Mouse (Mus musculus) heart, adult 2 months (tissue): Measurements from ENCODE around the gene Usp29. TPM values are rescaled to one million over a fixed set of nuclear protein-coding genes. Genes with fewer than 3 reads are reported as not detected.
A peak's percentile ranks its signal among the peaks of the same experiment; 100 is the strongest.

Experiments used
- DNase-seq, 2 experiments: peaks; one replicate each; pipeline ENCODE4 v3.0.0; 2021
- H3K27ac ChIP-seq: fragments of 200-600 bp; 2 replicates; pipeline ENCODE4 v1.8.1; 2022
- H3K27me3 ChIP-seq: fragments of 200-500 bp; 2 replicates; pipeline ENCODE4 v1.6.1; 2012; ENCODE audit warnings: mild to moderate bottlenecking, low read length, inconsistent platforms, mixed read lengths; ENCODE audit not compliant: control insufficient read depth, insufficient read depth
- H3K36me3 ChIP-seq: fragments of 200-500 bp; 2 replicates; pipeline ENCODE4 v1.6.1; 2012; ENCODE audit warnings: low read length, inconsistent platforms; ENCODE audit not compliant: control insufficient read depth, insufficient read depth
- H3K4me1 ChIP-seq: fragments of 200-500 bp; 2 replicates; pipeline ENCODE4 v1.6.1; 2011; ENCODE audit warnings: low read length; ENCODE audit not compliant: control insufficient read depth, insufficient read depth
- H3K4me3 ChIP-seq: fragments of 200-600 bp; 2 replicates; pipeline ENCODE4 v1.8.1; 2022
- H3K79me2 ChIP-seq: fragments of 200-500 bp; replicated peaks from 2 replicates; pipeline ENCODE4 v1.6.1; 2012; ENCODE audit warnings: mild to moderate bottlenecking, inconsistent platforms, low read length, moderate library complexity, mixed read lengths; ENCODE audit not compliant: control insufficient read depth, insufficient read depth
- H3K9ac ChIP-seq: fragments of 200-500 bp; 2 replicates; pipeline ENCODE4 v1.6.1; 2012; ENCODE audit warnings: low read depth, mild to moderate bottlenecking, control low read depth, inconsistent platforms, low read length, mixed read lengths
- CTCF ChIP-seq: fragments of 200-600 bp; IDR thresholded peaks from 2 replicates; pipeline ENCODE4 v1.8.1; 2022; ENCODE audit warnings: antibody characterized with exemption, mild to moderate bottlenecking, moderate library complexity
- EP300 ChIP-seq: fragments of 200-500 bp; IDR thresholded peaks from 2 replicates; pipeline ENCODE4 v1.6.1; 2011; ENCODE audit warnings: low read depth, low read length, control low read depth; ENCODE audit not compliant: insufficient read depth
- POLR2A ChIP-seq: fragments of 200-500 bp; IDR thresholded peaks from 2 replicates; pipeline ENCODE4 v1.6.1; 2011; ENCODE audit warnings: mild to moderate bottlenecking, low read depth, low read length, control low read depth; ENCODE audit not compliant: insufficient read depth
- WGBS: fragments of 180-500 bp; shearing (Covaris S2); methylation state at CpG from one replicate; pipeline ENCODE4 v1.1.7; 2018; 5-methylcytosine and 5-hydroxymethylcytosine counted together
- intact Hi-C: fragments of 180-260 bp; cut with DNase I; formaldehyde crosslinking; loops from one replicate; pipeline ENCODE4 v1.15.1; 2025
- polyA plus RNA-seq: library from polyadenylated mRNA; depleted of rRNA; stranded (reverse); fragments of >200 nt; gene quantifications from 2 replicates; pipeline ENCODE4 v1.2.3, GENCODE M21; 2012
- total RNA-seq, 2 experiments: library from RNA; stranded (reverse); gene quantifications; 2 replicates each; pipeline ENCODE4 v1.2.3; 2021

Gene Usp29
- total and polyA plus RNA-seq, 3 experiments = 0.11 to 0.16 TPM; not detected in 1

DNA sequence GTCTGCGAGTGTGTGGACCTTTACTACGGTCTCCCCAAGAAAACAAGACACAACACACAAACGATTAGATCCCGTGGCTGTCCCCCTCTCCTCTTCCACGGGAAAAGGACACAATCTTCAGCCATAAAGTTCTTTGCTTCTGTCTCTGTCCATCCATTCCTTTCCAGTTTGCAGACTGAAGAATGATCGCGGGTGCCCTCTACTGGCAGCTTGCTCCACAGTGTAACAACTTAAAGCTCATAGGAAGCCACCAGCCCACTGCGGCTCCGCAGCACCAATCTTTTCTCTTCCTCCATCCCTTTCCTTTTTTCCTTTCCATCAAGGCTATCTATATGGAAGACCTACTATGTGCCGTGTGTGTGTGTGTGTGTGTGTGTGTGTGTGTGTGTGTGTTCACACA is 187.9 kb downstream of the Usp29 start:
- Histone ChIP-seq H3K27ac (no peak overlapping the region), H3K36me3 (no peaks in the 10 kb centered on the region), H3K27me3 (no peaks in the 10 kb centered on the region), H3K4me3 (no peak overlapping the region), H3K79me2 (no peaks in the 10 kb centered on the region), H3K9ac (no peak overlapping the region), H3K4me1 (no peaks in the 10 kb centered on the region)
- intact Hi-C loops = loop anchor here (1.0 to 5.0 kb wide), 4 partner anchors 191 to 559 kb away; no protein-coding TSS in a partner anchor
- peak; percentile 81 for TF ChIP-seq CTCF
- no peak for TF ChIP-seq EP300
- 6% methylated on average over 10 of the region's 10 CpGs for WGBS
- peak; percentile 64 to 82 for DNase-seq

DNA sequence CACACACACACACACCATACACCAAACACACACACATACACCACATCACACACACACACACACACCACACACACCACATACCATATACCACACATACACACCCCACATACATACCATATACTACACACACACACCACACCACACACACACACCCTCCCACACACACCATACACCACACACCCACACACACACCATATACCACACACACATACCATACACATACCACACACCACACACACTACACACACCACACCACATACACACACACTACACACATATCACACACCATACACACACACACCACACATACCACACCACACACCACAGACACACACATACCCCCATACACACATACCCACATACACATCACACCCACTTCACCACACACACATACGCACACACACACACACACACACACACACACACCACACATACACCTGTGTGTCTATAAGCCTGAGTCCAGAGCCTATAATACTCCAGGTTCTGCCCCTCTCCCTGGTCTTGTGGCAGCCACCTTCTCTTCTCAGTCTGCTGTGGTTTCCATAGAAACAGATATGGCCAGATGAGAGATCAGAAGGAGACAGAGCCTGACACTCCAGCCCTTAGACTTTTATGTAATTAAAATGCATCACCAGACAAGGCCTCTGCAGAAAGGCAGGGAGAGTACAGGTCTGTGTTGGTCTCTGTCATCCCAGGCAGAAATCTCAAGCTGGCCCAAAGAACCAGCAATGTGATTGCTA is 188.9 kb downstream of the Usp29 start:
- intact Hi-C loops = loop anchor here (5.0 kb wide), 3 partner anchors 192 to 487 kb away; no protein-coding TSS in a partner anchor
- TF ChIP-seq POLR2A (no peak), EP300 (no peak), CTCF (no peak)
- H3K27me3 ChIP-seq = no peaks in the 10 kb centered on the region

DNA sequence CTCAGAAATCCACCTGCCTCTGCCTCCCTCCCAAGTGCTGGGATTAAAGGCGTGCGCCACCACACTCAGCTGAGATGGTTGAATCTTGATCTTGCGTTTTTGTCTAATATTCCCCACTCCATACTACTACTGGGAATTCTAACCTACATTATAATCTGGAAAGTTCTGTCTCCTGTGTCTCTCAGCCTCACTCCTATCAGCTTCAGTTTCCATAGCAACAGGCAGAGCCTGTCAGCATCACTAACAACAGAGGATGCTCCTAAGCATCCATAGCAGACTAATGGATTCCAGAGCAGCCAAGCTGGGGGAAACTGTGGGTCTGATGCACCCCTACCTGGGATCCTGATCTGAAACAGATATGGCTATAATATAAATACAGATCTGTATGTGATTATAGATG is 193.1 kb downstream of the Usp29 start:
- Histone ChIP-seq H3K27me3 (no peaks in the 10 kb centered on the region), H3K4me3 (no peak overlapping the region), H3K36me3 (no peaks in the 10 kb centered on the region), H3K4me1 (no peaks in the 10 kb centered on the region), H3K79me2 (no peaks in the 10 kb centered on the region), H3K9ac (no peak overlapping the region), H3K27ac (no peak overlapping the region)
- TF ChIP-seq POLR2A (no peak), CTCF (no peak), EP300 (no peak)
- 93% methylated on average over 3 of the region's 3 CpGs for WGBS
- DNase-seq = no peak
- intact Hi-C loops = no loop called here

More for the DNA sequence above, 188.9 kb downstream of the Usp29 start:
- Histone ChIP-seq H3K4me1 (no peaks in the 10 kb centered on the region), H3K27ac (no peak overlapping the region), H3K4me3 (no peak overlapping the region), H3K79me2 (no peaks in the 10 kb centered on the region), H3K36me3 (no peaks in the 10 kb centered on the region), H3K9ac (no peak overlapping the region)
- WGBS = 91% methylated on average over 1 of the region's 1 CpGs
- DNase-seq = no peak

DNA sequence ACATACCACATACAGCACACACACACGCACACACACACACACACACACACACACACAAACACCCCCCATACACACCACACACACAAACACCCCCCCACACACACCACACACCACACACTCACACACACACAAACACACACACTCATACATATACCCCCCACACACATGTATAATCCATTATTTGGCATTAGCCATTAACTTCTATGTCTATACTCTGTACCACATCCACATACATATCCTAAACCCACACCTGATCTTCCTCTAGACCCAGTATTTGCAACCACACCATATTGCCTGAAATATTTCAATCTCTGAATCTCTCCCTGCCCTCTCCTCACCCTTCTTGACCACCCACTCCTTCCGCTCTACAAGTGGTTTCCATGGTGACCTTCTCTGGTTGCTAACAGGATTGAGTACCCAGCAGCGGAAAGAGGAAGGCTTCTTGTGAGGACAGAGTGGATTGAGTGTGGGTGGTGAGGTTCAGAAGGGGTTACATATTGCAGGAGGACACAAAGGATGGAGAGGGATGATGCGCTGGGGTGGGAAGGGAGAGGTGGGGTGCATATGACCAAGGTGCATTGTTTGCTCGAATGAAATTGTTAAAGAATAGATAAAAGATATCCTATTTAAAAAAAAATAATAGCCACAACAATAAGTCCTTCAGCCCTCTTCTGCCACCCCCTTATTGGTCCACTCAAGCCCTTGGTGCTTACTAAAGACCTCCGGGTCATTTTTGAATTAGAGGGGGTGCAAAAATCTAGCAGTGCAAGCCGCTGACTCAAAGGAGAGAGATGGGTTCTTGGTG is 195.8 kb downstream of the Usp29 start:
- no peak for DNase-seq
- Histone ChIP-seq H3K79me2 (no peaks in the 10 kb centered on the region), H3K4me1 (no peaks in the 10 kb centered on the region), H3K27me3 (no peaks in the 10 kb centered on the region), H3K9ac (no peak overlapping the region), H3K36me3 (no peaks in the 10 kb centered on the region), H3K4me3 (no peak overlapping the region), H3K27ac (no peak overlapping the region)
- TF ChIP-seq EP300 (no peak), CTCF (no peak), POLR2A (no peak)
- WGBS = 65% methylated on average over 7 of the region's 7 CpGs
- intact Hi-C loops = no loop called here

DNA sequence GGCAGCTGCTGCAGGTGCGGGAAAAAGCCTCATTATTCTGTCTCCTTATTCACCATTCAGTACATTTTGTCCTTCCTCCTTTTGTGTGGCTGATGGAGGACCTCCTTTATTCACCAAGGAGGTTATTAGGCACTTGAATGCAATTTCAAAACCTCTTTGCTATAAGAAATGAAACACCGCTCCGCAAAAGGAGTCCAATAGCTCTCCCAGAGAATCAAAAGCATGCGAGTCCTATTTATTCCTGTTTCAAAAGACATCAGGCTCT is 196.3 kb downstream of the Usp29 start:
- no peaks in the 10 kb centered on the region for H3K79me2 ChIP-seq
- no peak overlapping the region for H3K27ac ChIP-seq
- H3K4me3 ChIP-seq = no peak overlapping the region
- no peaks in the 10 kb centered on the region for H3K27me3 ChIP-seq
- H3K9ac ChIP-seq = no peak overlapping the region
- intact Hi-C loops = no loop called here
- no peaks in the 10 kb centered on the region for H3K4me1 ChIP-seq
- WGBS = 87% methylated on average over 4 of the region's 4 CpGs
- no peak for DNase-seq
- no peaks in the 10 kb centered on the region for H3K36me3 ChIP-seq
- TF ChIP-seq EP300 = no peak
- no peak for TF ChIP-seq CTCF
- no peak for TF ChIP-seq POLR2A

DNA sequence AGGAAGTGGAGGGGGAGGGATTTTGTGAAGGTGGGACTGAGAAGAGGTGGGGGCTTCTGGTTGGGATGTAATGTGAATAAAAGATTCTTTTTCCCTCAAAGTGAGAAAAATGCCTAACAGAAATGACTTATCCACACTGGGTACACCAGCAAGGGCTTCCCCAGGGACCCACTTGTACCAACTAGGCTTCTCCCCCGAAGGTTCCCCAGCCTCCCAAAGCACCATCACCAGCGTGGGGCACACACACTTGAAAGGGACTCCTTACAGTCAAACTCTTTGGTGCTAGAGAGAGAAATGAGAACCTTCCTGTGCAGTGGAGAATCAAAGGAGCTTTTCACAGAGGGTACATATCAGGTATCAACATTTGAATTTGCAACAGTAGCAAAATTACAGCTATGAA is 198.9 kb downstream of the Usp29 start:
- H3K36me3 ChIP-seq = no peaks in the 10 kb centered on the region
- no peak for DNase-seq
- no peak overlapping the region for H3K27ac ChIP-seq
- H3K9ac ChIP-seq = no peak overlapping the region
- no peak overlapping the region for H3K4me3 ChIP-seq
- intact Hi-C loops = no loop called here
- 62% methylated on average over 2 of the region's 2 CpGs for whole genome bisulfite sequencing
- no peaks in the 10 kb centered on the region for H3K4me1 ChIP-seq
- no peaks in the 10 kb centered on the region for H3K79me2 ChIP-seq
- TF ChIP-seq EP300 = no peak
- TF ChIP-seq CTCF = no peak
- TF ChIP-seq POLR2A = no peak
- no peaks in the 10 kb centered on the region for H3K27me3 ChIP-seq
